Mouse (Mus musculus) G1E (cell line): ENCODE measurements around the gene Ubtd2.

Source experiments
- CTCF ChIP-seq: IDR thresholded peaks from 2 replicates; pipeline ENCODE4 v1.5.1; 2012; ENCODE audit warnings: low read depth, low read length, inconsistent platforms, mixed read lengths
- GATA1 ChIP-seq: IDR thresholded peaks from 2 replicates; pipeline ENCODE4 v1.6.1; 2012; ENCODE audit warnings: borderline replicate concordance, low read length, inconsistent platforms, mixed read lengths
- GATA2 ChIP-seq: IDR thresholded peaks from 2 replicates; pipeline ENCODE4 v1.6.1; 2012; ENCODE audit warnings: low read depth, low read length, inconsistent platforms, borderline replicate concordance

DNA sequence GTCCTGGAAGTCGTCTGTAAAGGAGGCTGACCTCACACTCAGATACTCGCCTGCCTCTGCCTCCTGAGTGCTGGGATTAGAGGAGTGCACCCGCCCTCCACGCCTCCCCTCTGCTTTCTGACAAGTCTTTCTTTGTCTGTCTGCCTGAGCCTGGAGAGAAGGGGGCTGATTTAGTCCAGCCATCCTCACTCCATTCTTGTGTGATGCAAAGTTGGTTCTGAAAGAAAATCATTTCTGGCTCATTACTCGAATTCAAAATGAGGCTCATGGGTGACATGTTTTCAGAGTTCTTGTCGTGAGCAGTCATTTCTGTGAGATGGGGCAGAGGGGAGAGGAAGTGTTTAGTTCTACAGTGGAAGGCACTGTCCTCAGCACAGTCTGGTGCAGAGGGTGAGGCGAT is 81.8 kb downstream of the Ubtd2 start:
- TF ChIP-seq GATA1 (no peak), CTCF (no peak), GATA2 (no peak)
